Mouse (Mus musculus) forebrain, embryonic 15.5 days (tissue): ENCODE measurements around the gene Tbcel. TPM values are rescaled to one million over a fixed set of nuclear protein-coding genes. Genes with fewer than 3 reads are reported as not detected.

Source experiments
- ATAC-seq: fragments of 200-750 bp; cut with Nextera tagmentation; replicated peaks from 2 replicates; pipeline ENCODE4 v1.8.0; 2017; ENCODE audit warnings: mild to moderate bottlenecking, moderate TSS enrichment, moderate library complexity
- H3K27ac ChIP-seq: fragments of 300-500 bp; sonication (generic); replicated peaks from 2 replicates; pipeline ENCODE4 v1.5.1; 2015; ENCODE audit warnings: mild to moderate bottlenecking, inconsistent platforms
- H3K27me3 ChIP-seq: fragments of 300-500 bp; sonication (generic); 2 replicates; pipeline ENCODE4 v1.6.1; 2015; ENCODE audit warnings: inconsistent platforms
- H3K36me3 ChIP-seq: fragments of 300-500 bp; sonication (generic); 2 replicates; pipeline ENCODE4 v1.6.1; 2015; ENCODE audit warnings: mild to moderate bottlenecking, inconsistent platforms
- H3K4me1 ChIP-seq: fragments of 300-500 bp; sonication (generic); 2 replicates; pipeline ENCODE4 v1.6.1; 2015; ENCODE audit warnings: inconsistent platforms
- H3K4me2 ChIP-seq: fragments of 300-500 bp; sonication (generic); replicated peaks from 2 replicates; pipeline ENCODE4 v1.6.1; 2015; ENCODE audit warnings: mild to moderate bottlenecking, inconsistent platforms
- H3K4me3 ChIP-seq: fragments of 300-500 bp; sonication (generic); 2 replicates; pipeline ENCODE4 v1.5.1; 2015; ENCODE audit warnings: mild to moderate bottlenecking, inconsistent platforms
- H3K9ac ChIP-seq: fragments of 300-500 bp; sonication (generic); replicated peaks from 2 replicates; pipeline ENCODE4 v1.6.1; 2015; ENCODE audit warnings: mild to moderate bottlenecking, inconsistent platforms
- H3K9me3 ChIP-seq: fragments of 300-500 bp; sonication (generic); 2 replicates; pipeline ENCODE4 v1.6.1; 2016; ENCODE audit warnings: inconsistent platforms
- WGBS: fragments of 180-500 bp; shearing (Covaris S2); methylation state at CpG from one replicate; pipeline ENCODE4 v1.1.7; 2015; ENCODE audit warnings: mixed read lengths; 5-methylcytosine and 5-hydroxymethylcytosine counted together
- polyA plus RNA-seq: library from polyadenylated mRNA; unstranded; fragments of >200 nt; fragmentation: Nextera tagmentation; extraction: Ambion mirVana; gene quantifications from 2 replicates; pipeline ENCODE4 v1.2.1, GENCODE M21; 2015

Tbcel gene
- polyA plus RNA-seq, 1 experiment from 2014 or later = 5.4 TPM

DNA sequence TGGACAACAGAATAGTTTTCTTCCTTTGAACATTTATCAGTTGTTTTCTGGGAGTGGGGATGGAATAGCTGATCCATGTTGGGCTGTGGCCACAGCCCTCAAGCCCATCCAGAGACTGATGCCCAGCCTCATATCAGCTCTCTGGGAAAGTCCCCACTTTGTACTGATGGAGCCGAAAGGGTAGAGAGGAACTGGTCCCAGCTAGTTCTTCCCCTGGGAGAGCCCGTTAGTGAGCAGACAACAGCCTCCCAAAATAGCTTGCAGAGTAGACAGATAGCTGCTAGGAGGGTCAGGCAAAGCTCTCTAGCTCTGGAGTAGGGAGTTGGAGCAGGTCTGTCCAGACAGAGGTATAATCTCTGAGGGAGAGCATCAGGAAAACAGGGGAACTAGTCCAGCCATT, 111.5 kb downstream of the Tbcel start:
- Histone ChIP-seq H3K4me3 (no peak overlapping the region), H3K36me3 (no peaks in the 10 kb centered on the region), H3K9me3 (no peaks in the 10 kb centered on the region), H3K9ac (no peak overlapping the region), H3K27me3 (no peaks in the 10 kb centered on the region), H3K4me1 (peaks cover 21% of the 10 kb centered on the region), H3K27ac (no peak overlapping the region), H3K4me2 (no peak overlapping the region)
- WGBS = 81% methylated on average over 2 of the region's 2 CpGs
- no peak for ATAC-seq

DNA sequence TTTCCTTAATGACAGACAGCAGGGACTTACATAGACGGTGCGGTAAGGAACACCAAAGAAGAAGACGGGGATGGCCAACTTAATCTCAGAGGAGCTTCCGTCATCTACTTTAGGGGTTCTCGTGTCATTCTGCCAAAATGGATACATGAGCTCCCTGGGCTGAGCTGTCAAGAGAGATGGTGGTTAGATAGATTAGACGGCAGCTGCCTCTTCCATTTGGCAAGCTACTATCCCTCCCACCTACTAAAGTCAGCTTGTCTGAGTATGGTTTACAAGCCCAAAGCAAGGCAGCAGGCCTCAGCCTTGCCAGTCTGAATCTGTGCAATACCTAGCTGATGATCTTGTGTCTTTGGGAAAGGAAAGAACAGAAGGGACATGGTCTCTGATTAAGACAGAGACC, 112.7 kb downstream of the Tbcel start:
- Histone ChIP-seq H3K36me3 (no peaks in the 10 kb centered on the region), H3K9me3 (no peaks in the 10 kb centered on the region), H3K4me2 (no peak overlapping the region), H3K27ac (no peak overlapping the region), H3K9ac (no peak overlapping the region), H3K4me1 (peaks cover 14% of the 10 kb centered on the region), H3K27me3 (no peaks in the 10 kb centered on the region), H3K4me3 (no peak overlapping the region)
- no peak for ATAC-seq
- WGBS = 80% methylated on average over 6 of the region's 6 CpGs

DNA sequence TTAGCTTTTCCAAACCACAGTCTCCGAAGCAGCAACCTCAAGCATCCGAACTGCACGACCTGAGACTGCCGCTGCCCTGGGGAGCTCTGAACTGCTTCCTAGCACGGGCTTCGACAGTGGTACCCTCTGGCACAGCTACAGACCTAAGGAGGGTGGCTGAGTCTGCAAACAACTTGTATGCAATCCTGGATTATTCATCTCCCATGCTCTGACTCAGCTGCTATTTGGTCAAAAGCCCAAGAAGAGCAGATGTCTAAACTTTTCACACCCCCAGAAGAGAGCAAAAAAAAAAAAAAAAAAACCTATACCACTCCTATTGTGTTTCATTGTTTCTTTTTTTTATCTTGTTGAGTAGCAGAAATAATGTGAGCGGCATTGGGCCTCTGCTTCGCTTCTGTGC, 113.3 kb downstream of the Tbcel start:
- Histone ChIP-seq H3K9me3 (no peaks in the 10 kb centered on the region), H3K36me3 (no peaks in the 10 kb centered on the region), H3K27ac (no peak overlapping the region), H3K4me3 (no peak overlapping the region), H3K9ac (no peak overlapping the region), H3K4me2 (no peak overlapping the region), H3K4me1 (peaks cover 8% of the 10 kb centered on the region), H3K27me3 (no peaks in the 10 kb centered on the region)
- 71% methylated on average over 8 of the region's 8 CpGs for WGBS
- ATAC-seq = no peak

DNA sequence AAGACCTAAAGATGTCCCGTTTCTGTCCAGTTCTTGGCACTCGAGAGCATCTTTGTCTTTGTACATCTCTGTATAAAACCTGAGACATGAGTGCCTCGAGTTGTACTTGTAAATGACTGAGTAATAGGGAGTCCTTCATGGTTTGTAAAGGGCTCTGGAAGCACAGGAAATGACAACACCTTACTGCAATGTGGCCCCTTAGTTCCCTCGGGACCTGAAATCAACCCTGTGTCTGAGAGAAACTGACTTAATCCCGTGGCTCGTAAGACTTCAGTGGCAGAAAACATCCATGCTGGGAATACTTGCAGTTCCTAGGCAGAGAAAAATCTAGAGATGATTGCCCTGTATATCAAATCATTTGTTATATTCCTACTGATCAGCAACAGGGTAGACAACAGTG, 114.7 kb downstream of the Tbcel start:
- Histone ChIP-seq H3K4me2 (no peak overlapping the region), H3K4me3 (no peak overlapping the region), H3K9ac (no peak overlapping the region), H3K9me3 (no peaks in the 10 kb centered on the region), H3K4me1 (peaks cover 4% of the 10 kb centered on the region; the same call in 1 of the 2 replicates), H3K27ac (no peak overlapping the region), H3K36me3 (no peaks in the 10 kb centered on the region), H3K27me3 (no peaks in the 10 kb centered on the region)
- ATAC-seq = no peak
- WGBS = 67% methylated on average over 6 of the region's 6 CpGs

DNA sequence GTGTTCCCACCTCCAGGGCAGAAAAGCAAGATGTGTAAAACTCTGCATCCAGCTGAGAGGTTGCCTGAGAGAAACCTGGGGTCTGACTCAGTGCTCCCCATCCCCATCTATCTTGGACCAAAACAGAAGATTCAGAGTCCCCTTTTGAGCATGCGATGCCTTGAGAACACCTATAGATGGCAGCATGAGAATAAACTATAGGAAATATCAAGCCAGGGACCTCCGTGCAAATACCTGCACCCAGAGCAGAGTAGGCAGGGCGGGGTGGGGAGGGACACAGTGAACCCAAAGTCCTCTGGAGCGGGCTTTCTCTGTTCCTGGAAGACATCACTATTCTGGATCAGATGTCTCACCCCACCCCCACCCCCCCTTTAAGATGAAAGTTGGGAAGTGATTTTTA, 119.1 kb downstream of the Tbcel start:
- Histone ChIP-seq H3K4me2 (no peak overlapping the region), H3K27me3 (no peaks in the 10 kb centered on the region), H3K36me3 (no peaks in the 10 kb centered on the region), H3K9me3 (no peaks in the 10 kb centered on the region), H3K4me1 (peaks cover 12% of the 10 kb centered on the region), H3K27ac (no peak overlapping the region), H3K4me3 (no peak overlapping the region), H3K9ac (no peak overlapping the region)
- 0 out of 2 replicates have a peak, but pooled peaks have one; percentile 29 for ATAC-seq
- WGBS = 49% methylated on average over 4 of the region's 4 CpGs

DNA sequence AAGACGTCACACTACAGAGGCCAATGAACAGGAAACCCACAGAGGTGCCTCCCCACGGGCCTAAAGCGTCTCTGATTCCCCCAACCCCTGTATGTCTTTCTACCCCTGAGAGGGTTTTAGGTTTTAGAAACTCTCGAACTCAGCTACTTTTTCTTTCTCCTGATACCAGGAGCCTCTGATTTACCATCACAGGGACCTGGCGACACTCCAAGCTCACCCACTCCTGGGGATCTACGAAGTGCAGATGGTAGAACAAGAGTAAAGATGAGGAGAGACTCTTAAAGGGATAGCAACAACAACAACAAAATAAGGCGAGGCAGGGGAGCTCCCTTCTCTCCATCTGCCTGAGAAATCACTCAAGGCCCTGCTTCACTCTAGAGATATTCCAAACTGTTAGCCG, 120.6 kb downstream of the Tbcel start:
- ATAC-seq = no peak
- H3K4me1 ChIP-seq = peaks cover 25% of the 10 kb centered on the region
- 66% methylated on average over 8 of the region's 8 CpGs for whole genome bisulfite sequencing

DNA sequence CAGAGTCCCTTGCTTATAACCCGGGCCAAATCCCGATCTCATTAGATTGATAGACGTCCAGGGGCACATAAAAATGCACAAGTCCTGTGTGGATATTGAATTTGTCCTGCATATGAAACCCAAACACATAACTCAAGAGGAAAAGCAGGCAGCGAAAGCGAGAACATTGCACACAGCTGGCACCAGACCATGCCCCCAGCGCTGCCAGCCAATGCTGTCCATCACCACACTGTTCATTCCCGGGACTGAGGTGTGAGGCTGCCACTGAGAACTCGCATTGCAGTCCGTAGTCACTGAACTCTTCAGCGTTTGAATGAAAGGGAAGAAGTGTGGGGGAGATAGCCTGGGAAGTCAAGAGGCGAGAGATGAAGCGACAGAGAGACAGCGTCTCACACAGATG, 122.0 kb downstream of the Tbcel start:
- no peak overlapping the region for H3K4me2 ChIP-seq
- H3K27me3 ChIP-seq = no peaks in the 10 kb centered on the region
- no peak overlapping the region for H3K27ac ChIP-seq
- peaks cover 26% of the 10 kb centered on the region for H3K4me1 ChIP-seq
- no peak overlapping the region for H3K9ac ChIP-seq
- H3K9me3 ChIP-seq = no peaks in the 10 kb centered on the region
- ATAC-seq = no peak
- no peak overlapping the region for H3K4me3 ChIP-seq
- no peaks in the 10 kb centered on the region for H3K36me3 ChIP-seq
- 67% methylated on average over 13 of the region's 13 CpGs for WGBS

More for the DNA sequence above, 120.6 kb downstream of the Tbcel start:
- Histone ChIP-seq H3K4me3 (no peak overlapping the region), H3K27me3 (no peaks in the 10 kb centered on the region), H3K4me2 (no peak overlapping the region), H3K9me3 (no peaks in the 10 kb centered on the region), H3K36me3 (no peaks in the 10 kb centered on the region), H3K9ac (no peak overlapping the region), H3K27ac (no peak overlapping the region)

DNA sequence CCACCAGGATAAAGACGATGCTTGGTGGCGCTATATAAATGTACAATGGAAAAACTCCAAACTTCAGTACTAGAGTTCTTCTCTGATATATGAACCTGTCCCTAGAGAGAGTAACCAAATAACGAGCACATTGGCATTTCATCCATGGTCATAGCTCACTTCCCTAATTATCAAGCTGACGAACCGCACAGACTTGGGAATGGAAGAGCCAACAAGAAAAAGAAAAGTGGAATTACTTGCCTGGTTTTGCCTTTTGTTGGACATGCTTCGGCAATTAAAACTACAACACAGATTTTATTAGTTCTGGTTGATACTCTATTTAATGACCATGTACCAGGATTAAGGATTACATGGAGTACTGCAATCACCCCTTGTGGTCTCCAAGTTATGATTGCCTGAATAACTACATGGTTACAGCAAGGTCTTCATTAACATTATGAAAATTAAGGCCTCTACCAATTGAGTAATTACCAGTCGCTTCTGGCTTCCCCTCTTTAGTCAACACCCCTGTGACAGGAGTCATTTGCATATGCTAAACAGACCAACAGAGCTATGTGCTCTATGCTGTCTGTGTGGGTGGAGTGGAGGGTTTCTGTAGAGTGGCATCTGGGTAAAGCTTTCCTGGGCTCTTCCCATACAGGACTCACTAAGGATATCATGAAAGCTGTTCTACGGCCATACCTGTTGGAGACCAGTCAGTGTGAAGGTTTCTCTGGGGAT, 124.8 kb downstream of the Tbcel start:
- peak; percentile 86 for ATAC-seq
- H3K9ac ChIP-seq = no peak overlapping the region
- no peaks in the 10 kb centered on the region for H3K36me3 ChIP-seq
- H3K4me1 ChIP-seq = peaks cover 26% of the 10 kb centered on the region
- H3K27me3 ChIP-seq = no peaks in the 10 kb centered on the region
- H3K27ac ChIP-seq = peak overlapping the region; percentile 69
- H3K4me2 ChIP-seq = no peak overlapping the region
- H3K4me3 ChIP-seq = no peak overlapping the region
- 28% methylated on average over 8 of the region's 8 CpGs for WGBS
- peaks cover 10% of the 10 kb centered on the region; the same call in 1 of the 2 replicates for H3K9me3 ChIP-seq

DNA sequence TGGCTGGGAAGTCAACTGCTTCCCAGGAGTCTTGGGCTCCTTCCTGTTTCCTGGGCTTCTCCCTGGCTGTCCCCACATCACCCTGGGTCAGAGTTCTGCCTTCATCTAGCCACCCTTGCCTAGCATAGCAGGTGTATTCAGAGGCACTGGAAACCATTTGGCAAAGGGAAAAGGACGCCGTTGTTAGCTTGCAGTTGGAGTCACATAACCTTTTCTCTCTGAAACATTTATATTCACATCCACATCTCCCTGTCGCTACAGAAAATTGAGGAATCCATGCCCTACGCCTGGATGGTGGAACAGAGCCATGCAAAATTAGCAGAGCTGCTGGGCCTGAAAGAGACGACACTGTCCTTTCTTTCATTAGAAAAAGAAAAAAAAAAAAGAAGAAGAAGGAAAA, 125.5 kb downstream of the Tbcel start:
- Histone ChIP-seq H3K9ac (no peak overlapping the region), H3K9me3 (peaks cover 10% of the 10 kb centered on the region; the same call in 1 of the 2 replicates), H3K36me3 (no peaks in the 10 kb centered on the region), H3K4me2 (no peak overlapping the region), H3K27ac (peak overlapping the region; percentile 69), H3K27me3 (no peaks in the 10 kb centered on the region), H3K4me3 (no peak overlapping the region), H3K4me1 (peaks cover 26% of the 10 kb centered on the region)
- ATAC-seq = peak; percentile 59
- WGBS = 12% methylated on average over 5 of the region's 5 CpGs

DNA sequence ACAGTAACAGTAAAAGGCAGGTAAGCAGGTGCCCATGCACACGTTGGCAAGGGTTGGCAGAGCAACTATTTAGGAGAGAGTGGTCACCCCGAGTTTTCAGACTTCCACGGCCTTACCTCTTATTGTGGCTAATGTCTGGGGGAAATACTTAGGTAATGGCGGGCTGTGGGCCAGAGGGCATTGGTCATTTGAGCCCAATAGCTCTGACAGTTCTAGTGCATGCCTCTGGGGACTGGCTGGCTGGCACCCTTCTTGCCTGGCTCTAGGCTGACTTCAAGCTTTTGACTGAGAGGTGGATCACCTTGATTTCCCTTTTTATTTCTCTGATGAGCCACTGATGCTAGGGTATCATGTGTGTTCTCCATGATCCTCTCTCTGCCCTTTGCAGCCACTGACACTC, 129.5 kb downstream of the Tbcel start:
- Histone ChIP-seq H3K4me1 (peaks cover 14% of the 10 kb centered on the region), H3K4me2 (no peak overlapping the region), H3K9ac (no peak overlapping the region), H3K27me3 (no peaks in the 10 kb centered on the region), H3K4me3 (no peak overlapping the region), H3K9me3 (peaks cover 10% of the 10 kb centered on the region; the same call in 1 of the 2 replicates), H3K36me3 (no peaks in the 10 kb centered on the region), H3K27ac (no peak overlapping the region)
- ATAC-seq = no peak
- WGBS = 89% methylated on average over 4 of the region's 4 CpGs

DNA sequence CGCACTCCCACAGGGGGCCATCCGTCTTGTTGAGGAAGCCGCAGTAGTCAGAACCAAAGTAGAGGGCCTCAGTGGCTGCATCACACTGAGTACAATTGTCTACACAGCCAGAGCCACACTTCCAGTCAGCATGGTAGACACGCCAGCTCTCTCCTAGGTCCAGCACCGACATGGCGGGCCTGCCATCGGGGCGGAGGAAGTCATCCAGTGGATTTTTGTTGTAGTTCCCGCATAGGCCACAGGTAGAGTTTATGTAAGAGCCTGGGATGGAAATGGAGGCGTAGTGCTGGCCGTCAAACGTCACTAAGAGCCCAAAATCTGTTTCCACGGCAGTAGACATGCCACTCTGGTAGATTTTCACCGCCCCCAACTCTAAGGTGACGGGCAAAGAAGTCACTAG, 130.0 kb downstream of the Tbcel start:
- H3K27ac ChIP-seq = no peak overlapping the region
- ATAC-seq = no peak
- 94% methylated on average over 15 of the region's 15 CpGs for WGBS
- H3K4me2 ChIP-seq = no peak overlapping the region
- no peak overlapping the region for H3K4me3 ChIP-seq
- no peaks in the 10 kb centered on the region for H3K27me3 ChIP-seq
- H3K9me3 ChIP-seq = peaks cover 10% of the 10 kb centered on the region; the same call in 1 of the 2 replicates
- H3K9ac ChIP-seq = no peak overlapping the region
- H3K36me3 ChIP-seq = no peaks in the 10 kb centered on the region
- peaks cover 9% of the 10 kb centered on the region for H3K4me1 ChIP-seq

DNA sequence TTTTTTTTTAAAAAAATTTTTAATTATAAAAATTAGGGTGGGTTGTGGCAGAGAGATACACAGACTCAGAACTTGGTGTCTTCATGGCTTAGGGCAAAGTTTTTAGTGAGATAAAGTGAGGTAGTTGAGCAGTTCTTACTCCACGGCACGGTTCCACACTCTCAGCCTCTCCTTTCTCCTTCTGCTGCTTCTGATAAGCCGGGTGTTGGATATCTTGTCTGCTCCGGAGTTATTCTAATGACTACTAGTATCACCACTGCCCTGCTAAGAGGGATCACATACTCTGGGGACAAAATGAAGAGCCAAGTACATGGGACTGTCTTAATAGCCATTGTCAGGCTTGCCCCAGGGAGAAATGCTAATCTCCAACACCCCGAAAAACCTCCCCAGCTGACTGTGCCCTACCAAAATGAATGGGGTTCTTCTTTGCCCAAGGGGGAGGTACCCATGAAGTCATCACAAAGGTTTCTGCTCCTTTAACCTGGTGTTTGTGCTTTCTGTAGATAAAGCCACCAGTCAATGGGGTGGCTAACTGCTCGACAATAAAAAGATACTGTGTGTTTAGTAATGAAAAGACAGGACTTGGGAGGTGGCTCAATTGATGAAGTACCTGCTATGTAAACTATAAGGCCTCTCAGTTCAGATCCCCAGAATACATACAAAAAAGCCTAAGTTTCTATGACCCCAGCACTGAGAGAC, 135.8 kb downstream of the Tbcel start:
- Histone ChIP-seq H3K9ac (no peak overlapping the region), H3K27ac (no peak overlapping the region), H3K4me3 (no peak overlapping the region), H3K9me3 (no peaks in the 10 kb centered on the region), H3K27me3 (no peaks in the 10 kb centered on the region), H3K36me3 (no peaks in the 10 kb centered on the region), H3K4me2 (no peak overlapping the region), H3K4me1 (no peaks in the 10 kb centered on the region)
- WGBS = 85% methylated on average over 6 of the region's 6 CpGs
- no peak for ATAC-seq
